Mouse (Mus musculus): ENCODE data around the gene Rnps1. TPM values are rescaled to one million over a fixed set of nuclear protein-coding genes. Genes with fewer than 3 reads are reported as not detected.

Rnps1 gene
- total and polyA plus RNA-seq, 2 experiments from 2014 or later = 260 to 350 TPM

- Histone ChIP-seq H3K4me3 (ENCODE audit: low read depth, low read length) (no peak overlapping the region), H3K27me3 (ENCODE audit: insufficient read depth, low read length) (no peaks in the 10 kb centered on the region), H3K4me1 (ENCODE audit: insufficient read depth, low read length) (no peaks in the 10 kb centered on the region), H3K27ac (ENCODE audit: low read depth, low read length) (no peak overlapping the region; the same call in 1 of the 2 replicates), H3K9ac (replicated peaks; ENCODE audit: low read length, poor library complexity, severe bottlenecking) (no peak overlapping the region), H3K4me2 (ENCODE audit: low read depth, low read length, poor library complexity, severe bottlenecking) (no peak overlapping the region), H3K9me3 (ENCODE audit: low read length) (no peaks in the 10 kb centered on the region), H3K36me3 (ENCODE audit: insufficient read depth, low read length) (peaks cover 67% of the 10 kb centered on the region)
- ATAC-seq (ENCODE audit: low FRiP score) = no peak
- no peak for DNase-seq (ENCODE audit: low spot score)
- no peak for TF ChIP-seq CTCF (IDR thresholded peaks at IDR 0.05)
- WGBS = 88% methylated on average over 12 of the region's 12 CpGs
Measured at GRCm38 (mm10) chr17:24407116-24407803, 7.1 kb upstream of the Rnps1 start.

DNA sequence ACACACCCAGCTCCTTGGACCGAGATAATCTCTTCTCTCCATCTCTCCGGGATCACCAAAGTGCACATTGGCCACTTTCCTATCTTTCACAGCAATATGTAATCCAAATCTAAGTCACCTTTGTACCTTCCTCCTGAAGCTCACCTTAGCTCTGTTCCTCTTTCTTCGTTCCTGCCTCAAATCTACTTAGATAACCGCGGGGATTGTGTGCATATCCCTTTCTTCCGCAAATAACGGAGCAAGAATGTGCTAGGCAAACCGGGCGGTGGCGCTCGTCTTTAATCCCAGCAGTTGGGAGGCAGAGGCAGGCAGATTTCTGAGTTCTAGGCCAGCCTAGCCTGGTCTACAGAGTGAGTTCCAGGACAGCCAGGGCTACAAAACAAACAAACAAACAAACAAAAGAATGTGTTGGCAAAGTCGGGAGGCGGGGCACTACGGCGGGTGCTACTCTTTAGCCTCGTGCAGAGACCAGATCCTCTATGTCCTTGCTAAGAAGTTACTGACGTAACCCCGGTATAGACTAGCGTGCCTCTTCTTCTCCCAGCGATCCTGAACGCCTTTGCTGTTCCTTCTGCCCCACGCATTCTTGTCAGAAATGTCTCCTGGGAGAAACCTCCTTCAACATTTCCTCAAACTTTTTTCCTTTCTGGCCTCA is 681 bp upstream of the Rnps1 start:
- DNase-seq (ENCODE audit: low spot score) (no peak), ATAC-seq (ENCODE audit: low FRiP score) (no peak; the same call in 1 of the 2 replicates)
- Histone ChIP-seq H3K4me3 (ENCODE audit: low read depth, low read length) (peak overlapping the region; percentile 87), H3K9ac (replicated peaks; ENCODE audit: low read length, poor library complexity, severe bottlenecking) (peak overlapping the region; percentile 44), H3K4me1 (ENCODE audit: insufficient read depth, low read length) (peaks cover 7% of the 10 kb centered on the region; the same call in 1 of the 2 replicates), H3K27ac (ENCODE audit: low read depth, low read length) (peak overlapping the region; percentile 70), H3K4me2 (ENCODE audit: low read depth, low read length, poor library complexity, severe bottlenecking) (peak overlapping the region; percentile 88), H3K27me3 (ENCODE audit: insufficient read depth, low read length) (no peaks in the 10 kb centered on the region), H3K36me3 (ENCODE audit: insufficient read depth, low read length) (peaks cover 29% of the 10 kb centered on the region), H3K9me3 (ENCODE audit: low read length) (no peaks in the 10 kb centered on the region)
- TF ChIP-seq CTCF (IDR thresholded peaks at IDR 0.05) = no peak
- WGBS = 35% methylated on average over 22 of the region's 22 CpGs

DNA sequence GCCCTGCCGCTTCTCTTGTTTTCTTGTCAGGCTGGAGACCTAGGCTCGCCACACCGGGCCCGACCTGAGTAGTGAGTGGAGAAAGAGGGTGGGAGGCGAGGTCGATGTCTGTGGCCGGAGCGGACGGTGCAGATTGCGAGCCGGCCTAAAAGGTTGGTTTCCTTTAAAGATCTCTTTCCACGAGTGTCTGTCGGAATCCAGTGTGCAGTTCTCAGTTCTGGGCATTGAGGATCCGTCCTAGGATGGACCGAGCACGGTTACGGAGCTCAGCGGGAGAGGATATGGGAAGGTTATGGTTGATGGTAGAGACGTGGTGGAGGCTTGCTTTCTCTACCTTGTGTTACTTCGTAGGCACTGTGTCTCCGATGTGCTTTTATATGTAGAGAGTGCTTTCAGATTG is 646 bp downstream of the Rnps1 start:
- DNase-seq (ENCODE audit: low spot score) = peak; percentile 7
- Histone ChIP-seq H3K9ac (replicated peaks; ENCODE audit: low read length, poor library complexity, severe bottlenecking) (peak overlapping the region; percentile 95), H3K4me2 (ENCODE audit: low read depth, low read length, poor library complexity, severe bottlenecking) (peak overlapping the region; percentile 88), H3K4me3 (ENCODE audit: low read depth, low read length) (peak overlapping the region; percentile 87), H3K36me3 (ENCODE audit: insufficient read depth, low read length) (peaks cover 21% of the 10 kb centered on the region), H3K27ac (ENCODE audit: low read depth, low read length) (peak overlapping the region; percentile 92), H3K9me3 (ENCODE audit: low read length) (no peaks in the 10 kb centered on the region), H3K27me3 (ENCODE audit: insufficient read depth, low read length) (no peaks in the 10 kb centered on the region), H3K4me1 (ENCODE audit: insufficient read depth, low read length) (peaks cover 7% of the 10 kb centered on the region; the same call in 1 of the 2 replicates)
- TF ChIP-seq CTCF (IDR thresholded peaks at IDR 0.05) = no peak
- peak; percentile 6; the same call in 1 of the 2 replicates for ATAC-seq (ENCODE audit: low FRiP score)
- WGBS = under 1% methylated on average over 21 of the region's 21 CpGs

GRCm38 (mm10) chr17:24416051-24416652 is 1.8 kb downstream of the Rnps1 start:
- peaks cover 24% of the 10 kb centered on the region for H3K36me3 ChIP-seq (ENCODE audit: insufficient read depth, low read length)
- 0 out of 2 replicates have a peak overlapping the region, but pooled peaks have one; percentile 8 for H3K9ac ChIP-seq (replicated peaks; ENCODE audit: low read length, poor library complexity, severe bottlenecking)

DNA sequence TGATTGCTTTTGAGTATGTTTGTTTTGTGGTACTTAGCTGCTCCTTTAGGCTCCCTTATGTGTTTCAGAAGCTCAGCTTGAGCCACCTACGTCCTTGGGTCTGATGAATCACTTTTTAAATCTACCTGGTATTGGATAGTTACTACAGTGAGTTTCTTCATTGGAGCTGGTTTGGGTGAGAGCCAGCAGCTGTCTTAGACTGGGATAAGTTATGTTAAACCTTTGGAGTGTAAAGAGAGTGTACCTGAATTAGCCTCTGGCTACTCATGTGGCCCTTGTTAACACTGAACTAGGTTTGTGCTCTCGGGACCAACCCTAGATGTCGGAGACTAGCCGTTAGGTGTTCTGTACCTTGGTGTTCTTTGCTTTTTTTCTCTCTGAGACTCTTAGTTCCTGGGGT is 8.7 kb downstream of the Rnps1 start:
- H3K27ac ChIP-seq (ENCODE audit: low read depth, low read length) = no peak overlapping the region
- peaks cover 50% of the 10 kb centered on the region for H3K36me3 ChIP-seq (ENCODE audit: insufficient read depth, low read length)
- no peaks in the 10 kb centered on the region for H3K9me3 ChIP-seq (ENCODE audit: low read length)
- H3K4me3 ChIP-seq (ENCODE audit: low read depth, low read length) = no peak overlapping the region
- WGBS = 91% methylated on average over 4 of the region's 4 CpGs
- no peak for ATAC-seq (ENCODE audit: low FRiP score)
- no peak overlapping the region for H3K4me2 ChIP-seq (ENCODE audit: low read depth, low read length, poor library complexity, severe bottlenecking)
- H3K27me3 ChIP-seq (ENCODE audit: insufficient read depth, low read length) = no peaks in the 10 kb centered on the region
- no peak for TF ChIP-seq CTCF (IDR thresholded peaks at IDR 0.05)
- H3K9ac ChIP-seq (replicated peaks; ENCODE audit: low read length, poor library complexity, severe bottlenecking) = no peak overlapping the region
- no peak for DNase-seq (ENCODE audit: low spot score)
- H3K4me1 ChIP-seq (ENCODE audit: insufficient read depth, low read length) = no peaks in the 10 kb centered on the region

More at GRCm38 (mm10) chr17:24416051-24416652, 1.8 kb downstream of the Rnps1 start:
- Histone ChIP-seq H3K4me3 (ENCODE audit: low read depth, low read length) (peak overlapping the region; percentile 87; the same call in 1 of the 2 replicates), H3K4me1 (ENCODE audit: insufficient read depth, low read length) (peaks cover 7% of the 10 kb centered on the region; the same call in 1 of the 2 replicates), H3K9me3 (ENCODE audit: low read length) (no peaks in the 10 kb centered on the region), H3K4me2 (ENCODE audit: low read depth, low read length, poor library complexity, severe bottlenecking) (peak overlapping the region; percentile 88; the same call in 1 of the 2 replicates), H3K27ac (ENCODE audit: low read depth, low read length) (no peak overlapping the region), H3K27me3 (ENCODE audit: insufficient read depth, low read length) (no peaks in the 10 kb centered on the region)
- ATAC-seq (ENCODE audit: low FRiP score) = no peak
- 88% methylated on average over 3 of the region's 3 CpGs for WGBS
- no peak for DNase-seq (ENCODE audit: low spot score)
- TF ChIP-seq CTCF (IDR thresholded peaks at IDR 0.05) = no peak
